Mouse (Mus musculus): ENCODE results near the gene Ear10. TPM values are rescaled to one million over a fixed set of nuclear protein-coding genes. Genes with fewer than 3 reads are reported as not detected.
"Not testable (repeated sequence)": the region's sequence is repeated elsewhere in the genome, so short reads cannot be mapped to it uniquely, and the experiment has no call there.

Ear10 gene
- polyA plus RNA-seq (2014; fragmentation: Nextera tagmentation; extraction: Ambion mirVana), result not detected in 2 replicates

DNA sequence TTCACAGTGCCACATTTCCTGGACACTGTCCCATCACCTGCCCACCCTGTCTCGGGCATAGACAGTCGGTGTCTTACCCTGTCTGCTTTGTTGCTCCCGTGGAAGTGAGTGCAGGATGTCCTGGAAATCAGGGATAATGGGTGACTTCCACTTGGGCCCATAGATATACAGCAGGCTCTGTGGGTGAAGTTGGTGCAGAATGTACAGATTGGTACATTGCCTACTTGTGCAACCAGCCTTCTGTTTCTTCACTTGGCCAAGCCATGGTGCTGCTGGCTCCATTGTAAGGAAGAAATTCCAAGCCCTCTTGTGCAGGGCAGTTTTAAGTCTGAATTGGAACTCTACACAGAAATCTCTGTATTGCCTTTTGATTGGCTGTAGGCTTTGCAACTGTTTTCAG, at the start of gene Ear10:
Gene Ear10 (minus strand): TSS at position 101 of the 400 bp plus-strand sequence.
- H3K27me3 ChIP-seq (ENCODE audit: control insufficient read depth, insufficient read depth, low read length); ATAC-seq (ENCODE audit: insufficient number of reproducible peaks, insufficient read depth, low FRiP score, low read depth); H3K9ac ChIP-seq (replicated peaks; ENCODE audit: low read depth, low read length); H3K4me2 ChIP-seq (replicated peaks; ENCODE audit: low read depth, low read length); H3K36me3 ChIP-seq (ENCODE audit: control insufficient read depth, insufficient read depth, low read length); H3K4me1 ChIP-seq (ENCODE audit: control insufficient read depth, insufficient read depth, low read length); H3K9me3 ChIP-seq (ENCODE audit: control insufficient read depth, low read depth, low read length); H3K27ac ChIP-seq (ENCODE audit: low read length); H3K4me3 ChIP-seq (ENCODE audit: low read depth, low read length): not testable (repeated sequence)
- WGBS, result 89% methylated on average over 3 of the region's 3 CpGs

DNA sequence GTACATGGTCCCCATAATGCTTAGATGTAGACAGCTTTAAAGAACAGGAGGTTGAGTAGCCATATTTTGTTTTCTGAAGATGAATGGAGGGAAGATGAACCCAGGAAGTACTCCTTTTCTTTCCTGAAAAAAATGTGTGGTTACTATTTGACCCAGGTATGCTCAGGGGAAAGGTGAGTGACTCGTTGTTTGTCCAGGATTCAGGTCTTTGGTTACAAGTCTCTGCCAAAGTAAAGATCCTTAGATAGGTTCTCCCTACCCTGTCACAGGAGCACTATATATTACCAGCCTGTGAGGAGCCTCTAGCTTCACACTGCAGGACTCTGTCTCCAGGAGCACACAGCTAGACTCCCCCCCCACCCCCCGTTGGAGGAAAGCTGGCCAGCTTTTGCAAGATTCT, 33.4 kb upstream of the Ear10 start, which contains the start of gene Ang5:
Gene Ang5 (plus strand): TSS at position 301 of the 400 bp plus-strand sequence.
- H3K4me1 ChIP-seq (ENCODE audit: control insufficient read depth, insufficient read depth, low read length); H3K4me3 ChIP-seq (ENCODE audit: low read depth, low read length); H3K4me2 ChIP-seq (replicated peaks; ENCODE audit: low read depth, low read length); H3K27me3 ChIP-seq (ENCODE audit: control insufficient read depth, insufficient read depth, low read length); H3K36me3 ChIP-seq (ENCODE audit: control insufficient read depth, insufficient read depth, low read length); ATAC-seq (ENCODE audit: insufficient number of reproducible peaks, insufficient read depth, low FRiP score, low read depth); H3K9ac ChIP-seq (replicated peaks; ENCODE audit: low read depth, low read length); H3K27ac ChIP-seq (ENCODE audit: low read length); H3K9me3 ChIP-seq (ENCODE audit: control insufficient read depth, low read depth, low read length): not testable (repeated sequence)
- no CpG with 5 or more reads among the region's 2 CpGs for WGBS

DNA sequence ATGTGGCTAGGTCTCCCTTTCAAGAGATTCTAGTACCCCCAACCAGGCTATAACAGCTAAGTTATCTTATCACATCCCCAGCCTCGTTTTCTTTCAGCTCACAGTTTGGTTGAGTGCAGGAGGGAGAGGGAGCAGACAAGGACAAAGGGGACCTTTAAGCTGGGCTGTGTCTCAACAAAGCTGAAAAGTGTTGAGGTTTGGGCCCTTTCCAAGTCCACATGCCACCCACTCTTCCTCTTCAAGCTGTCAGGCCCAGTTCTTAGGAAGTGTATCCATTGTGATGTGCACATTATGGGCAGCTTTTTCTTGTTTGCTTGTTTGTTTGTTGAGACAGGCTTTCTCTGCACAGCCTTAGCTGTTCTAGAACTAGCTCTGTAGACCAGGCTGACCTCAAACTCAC, 31.7 kb upstream of the Ear10 start:
- H3K4me2 ChIP-seq (replicated peaks; ENCODE audit: low read depth, low read length); H3K27ac ChIP-seq (ENCODE audit: low read length); H3K9me3 ChIP-seq (ENCODE audit: control insufficient read depth, low read depth, low read length); H3K4me3 ChIP-seq (ENCODE audit: low read depth, low read length); H3K9ac ChIP-seq (replicated peaks; ENCODE audit: low read depth, low read length); H3K27me3 ChIP-seq (ENCODE audit: control insufficient read depth, insufficient read depth, low read length); ATAC-seq (ENCODE audit: insufficient number of reproducible peaks, insufficient read depth, low FRiP score, low read depth); H3K36me3 ChIP-seq (ENCODE audit: control insufficient read depth, insufficient read depth, low read length); H3K4me1 ChIP-seq (ENCODE audit: control insufficient read depth, insufficient read depth, low read length): not testable (repeated sequence)
- WGBS, result no CpG with 5 or more reads among the region's 1 CpGs

DNA sequence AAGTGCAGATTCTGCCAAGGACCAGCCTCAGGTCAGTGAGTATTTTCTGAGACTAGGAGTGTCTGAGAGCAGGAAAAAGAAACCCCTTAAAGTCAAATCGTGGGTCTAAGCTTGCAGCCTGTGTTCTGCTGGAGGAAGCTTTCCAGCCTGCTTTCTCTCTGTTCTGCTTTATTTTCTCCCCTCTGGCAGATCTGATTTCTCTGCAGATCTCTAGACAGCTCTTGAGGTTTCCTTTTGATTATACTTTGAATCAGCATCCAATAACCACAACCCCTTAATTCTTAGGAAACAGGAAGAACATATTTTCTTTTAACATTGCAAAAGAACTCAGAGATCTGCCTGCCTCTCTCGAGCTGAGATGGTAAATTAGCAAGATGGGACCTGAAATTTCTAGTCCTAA, 30.0 kb upstream of the Ear10 start:
- not testable (repeated sequence) for H3K36me3 ChIP-seq (ENCODE audit: control insufficient read depth, insufficient read depth, low read length); H3K4me2 ChIP-seq (replicated peaks; ENCODE audit: low read depth, low read length); H3K4me3 ChIP-seq (ENCODE audit: low read depth, low read length); H3K9ac ChIP-seq (replicated peaks; ENCODE audit: low read depth, low read length); ATAC-seq (ENCODE audit: insufficient number of reproducible peaks, insufficient read depth, low FRiP score, low read depth); H3K9me3 ChIP-seq (ENCODE audit: control insufficient read depth, low read depth, low read length); H3K27ac ChIP-seq (ENCODE audit: low read length); H3K27me3 ChIP-seq (ENCODE audit: control insufficient read depth, insufficient read depth, low read length); H3K4me1 ChIP-seq (ENCODE audit: control insufficient read depth, insufficient read depth, low read length)
- 39% methylated on average over 2 of the region's 2 CpGs for WGBS

DNA sequence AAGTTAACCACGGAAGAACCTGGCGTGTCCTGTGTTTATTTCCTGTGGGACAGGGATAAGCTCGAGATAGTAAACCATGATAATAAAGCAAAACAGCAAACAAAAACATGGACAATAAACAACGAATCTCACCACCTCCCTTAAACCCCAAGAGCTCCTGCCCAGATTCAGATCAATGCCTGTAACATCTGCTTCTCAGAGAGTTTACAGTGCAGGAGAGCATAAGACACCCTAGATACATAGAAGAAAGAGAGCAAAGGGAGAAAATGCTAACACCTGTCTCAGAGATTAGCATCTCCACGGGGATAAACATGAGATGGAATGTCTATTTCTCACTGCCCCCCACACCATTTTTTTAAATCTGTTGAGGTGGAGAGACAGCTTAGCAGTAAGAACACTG, 10.0 kb upstream of the Ear10 start:
- not testable (repeated sequence) for H3K27me3 ChIP-seq (ENCODE audit: control insufficient read depth, insufficient read depth, low read length); H3K9me3 ChIP-seq (ENCODE audit: control insufficient read depth, low read depth, low read length); H3K9ac ChIP-seq (replicated peaks; ENCODE audit: low read depth, low read length); H3K4me2 ChIP-seq (replicated peaks; ENCODE audit: low read depth, low read length); H3K36me3 ChIP-seq (ENCODE audit: control insufficient read depth, insufficient read depth, low read length); H3K4me1 ChIP-seq (ENCODE audit: control insufficient read depth, insufficient read depth, low read length); H3K27ac ChIP-seq (ENCODE audit: low read length); ATAC-seq (ENCODE audit: insufficient number of reproducible peaks, insufficient read depth, low FRiP score, low read depth); H3K4me3 ChIP-seq (ENCODE audit: low read depth, low read length)
- WGBS, result 56% methylated on average over 5 of the region's 5 CpGs

DNA sequence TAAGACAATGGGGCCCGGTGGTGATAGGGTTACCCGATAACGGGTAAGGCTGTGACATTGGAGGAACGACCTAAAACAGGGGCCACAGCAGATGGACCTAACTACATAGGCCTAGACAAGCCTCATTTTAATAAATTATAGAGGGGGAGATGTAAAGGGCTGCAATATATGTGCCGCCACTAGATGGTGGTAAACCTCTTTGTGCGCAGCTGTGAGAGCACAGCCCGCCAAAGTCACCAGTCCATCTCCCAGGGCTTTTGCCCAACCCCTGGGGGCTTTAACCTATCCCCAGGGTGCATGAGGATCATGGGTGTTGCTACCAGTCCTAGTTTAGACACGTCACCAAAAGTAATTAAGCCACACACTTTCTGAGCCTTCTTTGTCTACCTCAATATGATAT, 9.6 kb upstream of the Ear10 start:
- not testable (repeated sequence) for H3K27ac ChIP-seq (ENCODE audit: low read length); ATAC-seq (ENCODE audit: insufficient number of reproducible peaks, insufficient read depth, low FRiP score, low read depth)
- 18% methylated on average over 8 of the region's 8 CpGs for whole genome bisulfite sequencing

DNA sequence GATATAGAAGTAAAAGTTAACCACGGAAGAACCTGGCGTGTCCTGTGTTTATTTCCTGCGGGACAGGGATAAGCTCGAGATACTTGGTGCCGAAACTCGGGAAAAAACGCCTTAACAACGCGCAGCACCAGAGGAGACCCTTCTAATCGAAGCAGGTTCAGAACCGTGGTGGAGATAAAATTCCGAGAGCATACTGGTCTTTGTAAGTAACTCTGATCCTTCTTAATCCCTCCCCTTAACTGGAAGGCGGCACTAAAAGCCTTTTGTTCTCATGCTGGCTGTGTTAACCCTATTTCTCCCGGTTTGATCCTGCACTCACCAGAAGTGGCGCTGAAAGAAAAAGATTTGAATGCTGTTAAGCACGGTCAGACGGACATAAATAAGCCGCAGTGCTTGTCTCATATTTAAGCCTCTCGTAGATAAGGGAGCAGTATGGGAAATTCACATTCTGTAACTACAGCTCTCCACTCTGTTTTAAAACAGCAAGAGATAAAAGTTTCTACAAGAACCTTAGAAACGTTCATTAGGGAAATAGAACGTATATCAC, 2.1 kb upstream of the Ear10 start:
- H3K4me3 ChIP-seq (ENCODE audit: low read depth, low read length), result peak overlapping the region; percentile 37
- 6% methylated on average over 21 of the region's 21 CpGs for WGBS
- H3K27ac ChIP-seq (ENCODE audit: low read length), result peak overlapping the region; percentile 90
- H3K9ac ChIP-seq (replicated peaks; ENCODE audit: low read depth, low read length), result peak overlapping the region; percentile 28; the same call in 1 of the 2 replicates
- peak; percentile 76; the same call in 1 of the 2 replicates for ATAC-seq (ENCODE audit: insufficient number of reproducible peaks, insufficient read depth, low FRiP score, low read depth)
- H3K4me2 ChIP-seq (replicated peaks; ENCODE audit: low read depth, low read length), result peak overlapping the region; percentile 41
- not testable (repeated sequence) for H3K9me3 ChIP-seq (ENCODE audit: control insufficient read depth, low read depth, low read length); H3K4me1 ChIP-seq (ENCODE audit: control insufficient read depth, insufficient read depth, low read length); H3K27me3 ChIP-seq (ENCODE audit: control insufficient read depth, insufficient read depth, low read length); H3K36me3 ChIP-seq (ENCODE audit: control insufficient read depth, insufficient read depth, low read length)

More for the DNA sequence above, 9.6 kb upstream of the Ear10 start:
- not testable (repeated sequence) for H3K9ac ChIP-seq (replicated peaks; ENCODE audit: low read depth, low read length); H3K4me2 ChIP-seq (replicated peaks; ENCODE audit: low read depth, low read length); H3K9me3 ChIP-seq (ENCODE audit: control insufficient read depth, low read depth, low read length); H3K4me3 ChIP-seq (ENCODE audit: low read depth, low read length); H3K27me3 ChIP-seq (ENCODE audit: control insufficient read depth, insufficient read depth, low read length); H3K36me3 ChIP-seq (ENCODE audit: control insufficient read depth, insufficient read depth, low read length); H3K4me1 ChIP-seq (ENCODE audit: control insufficient read depth, insufficient read depth, low read length)

DNA sequence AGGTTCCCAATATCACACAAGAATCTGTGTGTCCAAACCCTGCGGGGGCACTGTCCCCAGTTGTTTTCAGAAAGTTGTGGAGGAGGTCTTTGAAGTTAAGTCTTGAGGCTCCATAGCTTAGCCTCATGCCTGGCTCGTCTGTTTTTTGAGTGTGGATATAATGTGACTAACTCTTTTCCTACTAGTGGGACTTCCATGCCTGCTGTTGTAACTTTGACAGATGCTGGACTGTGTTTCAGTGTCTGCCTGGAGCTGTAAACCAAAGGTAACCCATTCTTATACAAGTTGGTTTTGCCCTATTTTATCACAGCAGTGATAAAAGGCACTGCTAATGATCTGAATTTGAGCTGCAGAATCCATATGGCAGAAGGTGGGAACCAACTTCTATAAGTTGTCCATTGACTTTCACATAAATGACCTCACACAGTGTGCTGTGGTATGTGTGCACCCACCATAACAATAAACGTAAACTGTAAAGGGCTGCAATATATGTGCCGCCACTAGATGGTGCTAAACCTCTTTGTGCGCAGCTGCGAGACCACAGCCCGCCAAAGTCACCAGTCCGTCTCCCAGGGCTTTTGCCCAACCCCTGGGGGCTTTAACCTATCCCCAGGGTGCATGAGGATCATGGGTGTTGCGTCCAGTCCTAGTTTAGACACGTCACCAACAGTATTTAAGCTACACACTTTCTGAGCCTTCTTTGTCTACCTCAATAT, 1.5 kb upstream of the Ear10 start, which contains the start of gene Gm8113:
Gene Gm8113 (plus strand): TSS at position 703 of the 716 bp plus-strand sequence.
- Histone ChIP-seq H3K4me2 (replicated peaks; ENCODE audit: low read depth, low read length) (peak within 1 kb of the TSS; percentile 41), H3K27ac (ENCODE audit: low read length) (peak within 1 kb of the TSS; percentile 90), H3K9ac (replicated peaks; ENCODE audit: low read depth, low read length) (peak within 1 kb of the TSS; percentile 28; the same call in 1 of the 2 replicates), H3K4me3 (ENCODE audit: low read depth, low read length) (peak within 1 kb of the TSS; percentile 37)
- WGBS, result 9% methylated on average over 10 of the region's 10 CpGs
- not testable (repeated sequence) for H3K36me3 ChIP-seq (ENCODE audit: control insufficient read depth, insufficient read depth, low read length); H3K9me3 ChIP-seq (ENCODE audit: control insufficient read depth, low read depth, low read length); H3K4me1 ChIP-seq (ENCODE audit: control insufficient read depth, insufficient read depth, low read length); H3K27me3 ChIP-seq (ENCODE audit: control insufficient read depth, insufficient read depth, low read length)
- ATAC-seq (ENCODE audit: insufficient number of reproducible peaks, insufficient read depth, low FRiP score, low read depth), result peak; percentile 97
